Mouse (Mus musculus) bone marrow, adult 2 months (tissue): Measurements from ENCODE around the gene Grb2.

Experiments used
- CTCF ChIP-seq: fragments of 200-500 bp; IDR thresholded peaks from 2 replicates; pipeline ENCODE4 v1.5.1; 2011; ENCODE audit warnings: low read length, control low read depth; ENCODE audit not compliant: control insufficient read depth, insufficient read depth
- POLR2A ChIP-seq: fragments of 200-500 bp; IDR thresholded peaks from 2 replicates; pipeline ENCODE4 v1.6.1; 2011; ENCODE audit warnings: low read depth, mild to moderate bottlenecking, control low read depth, low read length, borderline replicate concordance; ENCODE audit not compliant: control insufficient read depth

- TF ChIP-seq CTCF (no peak), POLR2A (no peak)
Measured at GRCm38 (mm10) chr11:115686369-115686768, 22.0 kb downstream of the Grb2 start.
